Mouse (Mus musculus): ENCODE measurements around the gene Slc10a7. TPM values are rescaled to one million over a fixed set of nuclear protein-coding genes. Genes with fewer than 3 reads are reported as not detected.

The Slc10a7 gene
- polyA plus RNA-seq, 1 experiment from 2014 or later, result 8.6 TPM

- Histone ChIP-seq H3K36me3 (ENCODE audit: insufficient read depth, low read length) (no peaks in the 10 kb centered on the region), H3K4me1 (replicated peaks; ENCODE audit: insufficient read depth, low read length) (no peaks in the 10 kb centered on the region), H3K4me3 (replicated peaks; ENCODE audit: low read depth, low read length) (no peak overlapping the region), H3K27ac (no peak overlapping the region), H3K9me3 (replicated peaks; ENCODE audit: low read length) (no peaks in the 10 kb centered on the region), H3K27me3 (ENCODE audit: insufficient read depth, low read length) (no peaks in the 10 kb centered on the region), H3K4me2 (ENCODE audit: low read length) (no peak overlapping the region), H3K9ac (ENCODE audit: low read depth, low read length) (no peak overlapping the region)
- no peak for DNase-seq (ENCODE audit: low spot score)
- TF ChIP-seq CTCF (IDR thresholded peaks at IDR 0.05; ENCODE audit: low read depth), result no peak
- ATAC-seq (replicated peaks; ENCODE audit: low FRiP score, low read depth), result no peak
- WGBS, result 75% methylated on average over 5 of the region's 5 CpGs
These were observed 159.1 kb downstream of the Slc10a7 start for GRCm38 (mm10) chr8:78668206-78668605.

GRCm38 (mm10) chr8:78670241-78670640 lies 161.1 kb downstream of the Slc10a7 start:
- no peak for DNase-seq (ENCODE audit: low spot score)
- TF ChIP-seq CTCF (IDR thresholded peaks at IDR 0.05; ENCODE audit: low read depth), result no peak
- Histone ChIP-seq H3K27ac (no peak overlapping the region), H3K4me3 (replicated peaks; ENCODE audit: low read depth, low read length) (no peak overlapping the region), H3K4me2 (ENCODE audit: low read length) (no peak overlapping the region), H3K27me3 (ENCODE audit: insufficient read depth, low read length) (no peaks in the 10 kb centered on the region), H3K4me1 (replicated peaks; ENCODE audit: insufficient read depth, low read length) (no peaks in the 10 kb centered on the region), H3K9ac (ENCODE audit: low read depth, low read length) (no peak overlapping the region), H3K36me3 (ENCODE audit: insufficient read depth, low read length) (no peaks in the 10 kb centered on the region), H3K9me3 (replicated peaks; ENCODE audit: low read length) (no peaks in the 10 kb centered on the region)
- no peak for ATAC-seq (replicated peaks; ENCODE audit: low FRiP score, low read depth)
- 87% methylated on average over 7 of the region's 7 CpGs for WGBS

- Histone ChIP-seq H3K4me3 (replicated peaks; ENCODE audit: low read depth, low read length) (no peak overlapping the region), H3K27ac (no peak overlapping the region), H3K4me2 (ENCODE audit: low read length) (no peak overlapping the region), H3K9ac (ENCODE audit: low read depth, low read length) (no peak overlapping the region), H3K9me3 (replicated peaks; ENCODE audit: low read length) (no peaks in the 10 kb centered on the region), H3K36me3 (ENCODE audit: insufficient read depth, low read length) (no peaks in the 10 kb centered on the region), H3K4me1 (replicated peaks; ENCODE audit: insufficient read depth, low read length) (no peaks in the 10 kb centered on the region), H3K27me3 (ENCODE audit: insufficient read depth, low read length) (no peaks in the 10 kb centered on the region)
- ATAC-seq (replicated peaks; ENCODE audit: low FRiP score, low read depth) (no peak), DNase-seq (ENCODE audit: low spot score) (peak; percentile 19)
- 53% methylated on average over 10 of the region's 10 CpGs for WGBS
- TF ChIP-seq CTCF (IDR thresholded peaks at IDR 0.05; ENCODE audit: low read depth), result no peak
These were observed 169.5 kb downstream of the Slc10a7 start for GRCm38 (mm10) chr8:78678541-78679219.

GRCm38 (mm10) chr8:78690795-78691194 lies 181.6 kb downstream of the Slc10a7 start:
- H3K4me1 ChIP-seq (replicated peaks; ENCODE audit: insufficient read depth, low read length), result no peaks in the 10 kb centered on the region
- H3K9me3 ChIP-seq (replicated peaks; ENCODE audit: low read length), result no peaks in the 10 kb centered on the region
- DNase-seq (ENCODE audit: low spot score), result no peak
- H3K9ac ChIP-seq (ENCODE audit: low read depth, low read length), result no peak overlapping the region
- no peak overlapping the region for H3K4me2 ChIP-seq (ENCODE audit: low read length)
- WGBS, result 54% methylated on average over 10 of the region's 10 CpGs
- no peak overlapping the region for H3K4me3 ChIP-seq (replicated peaks; ENCODE audit: low read depth, low read length)
- no peak for TF ChIP-seq CTCF (IDR thresholded peaks at IDR 0.05; ENCODE audit: low read depth)
- no peak for ATAC-seq (replicated peaks; ENCODE audit: low FRiP score, low read depth)
- H3K27ac ChIP-seq, result no peak overlapping the region
- H3K27me3 ChIP-seq (ENCODE audit: insufficient read depth, low read length), result no peaks in the 10 kb centered on the region
- no peaks in the 10 kb centered on the region for H3K36me3 ChIP-seq (ENCODE audit: insufficient read depth, low read length)

GRCm38 (mm10) chr8:78698331-78698741 lies 189.2 kb downstream of the Slc10a7 start:
- no peak overlapping the region for H3K9ac ChIP-seq (ENCODE audit: low read depth, low read length)
- H3K27ac ChIP-seq, result no peak overlapping the region
- H3K27me3 ChIP-seq (ENCODE audit: insufficient read depth, low read length), result no peaks in the 10 kb centered on the region
- 96% methylated on average over 14 of the region's 14 CpGs for WGBS
- no peak overlapping the region for H3K4me2 ChIP-seq (ENCODE audit: low read length)
- no peak overlapping the region for H3K4me3 ChIP-seq (replicated peaks; ENCODE audit: low read depth, low read length)
- DNase-seq (ENCODE audit: low spot score) (no peak), ATAC-seq (replicated peaks; ENCODE audit: low FRiP score, low read depth) (no peak)
- 0 out of 2 replicates have a peak, but pooled peaks cover 3% of the 10 kb centered on the region for H3K36me3 ChIP-seq (ENCODE audit: insufficient read depth, low read length)
- H3K4me1 ChIP-seq (replicated peaks; ENCODE audit: insufficient read depth, low read length), result no peaks in the 10 kb centered on the region
- no peak for TF ChIP-seq CTCF (IDR thresholded peaks at IDR 0.05; ENCODE audit: low read depth)
- H3K9me3 ChIP-seq (replicated peaks; ENCODE audit: low read length), result no peaks in the 10 kb centered on the region

- 77% methylated on average over 11 of the region's 11 CpGs for WGBS
- no peak overlapping the region for H3K9ac ChIP-seq (ENCODE audit: low read depth, low read length)
These were observed 194.1 kb downstream of the Slc10a7 start for GRCm38 (mm10) chr8:78703068-78703820.

More at GRCm38 (mm10) chr8:78703068-78703820, 194.1 kb downstream of the Slc10a7 start:
- H3K4me2 ChIP-seq (ENCODE audit: low read length), result no peak overlapping the region
- H3K27me3 ChIP-seq (ENCODE audit: insufficient read depth, low read length), result no peaks in the 10 kb centered on the region
- ATAC-seq (replicated peaks; ENCODE audit: low FRiP score, low read depth) (no peak), DNase-seq (ENCODE audit: low spot score) (no peak)
- no peaks in the 10 kb centered on the region for H3K9me3 ChIP-seq (replicated peaks; ENCODE audit: low read length)
- 0 out of 2 replicates have a peak, but pooled peaks cover 3% of the 10 kb centered on the region for H3K36me3 ChIP-seq (ENCODE audit: insufficient read depth, low read length)
- H3K4me3 ChIP-seq (replicated peaks; ENCODE audit: low read depth, low read length), result no peak overlapping the region
- H3K27ac ChIP-seq, result no peak overlapping the region
- no peaks in the 10 kb centered on the region for H3K4me1 ChIP-seq (replicated peaks; ENCODE audit: insufficient read depth, low read length)
- TF ChIP-seq CTCF (IDR thresholded peaks at IDR 0.05; ENCODE audit: low read depth), result no peak
